Mouse (Mus musculus): ENCODE results near the gene Afg3l1.

GRCm38 (mm10) chr8:123450783-123451182, 26.9 kb upstream of the Afg3l1 start:
- TF ChIP-seq CTCF (IDR thresholded peaks at IDR 0.05; ENCODE audit: insufficient read depth, low read length) (no peak), POLR2A (IDR thresholded peaks at IDR 0.05; ENCODE audit: borderline replicate concordance, extremely low read depth, low read depth, low read length) (no peak)

Measured in lung, adult 2 months (tissue).